Mouse (Mus musculus) midbrain, postnatal 0 days (tissue): Measurements from ENCODE around the gene Rhod. TPM values are rescaled to one million over a fixed set of nuclear protein-coding genes. Genes with fewer than 3 reads are reported as not detected.

ENCODE experiments used
- ATAC-seq: fragments of 200-750 bp; cut with Nextera tagmentation; 2 replicates; pipeline ENCODE4 v1.8.0; 2017; ENCODE audit warnings: moderate number of reproducible peaks, mild to moderate bottlenecking, moderate TSS enrichment, moderate library complexity; ENCODE audit not compliant: low FRiP score
- DNase-seq: peaks from one replicate; pipeline ENCODE4 v3.0.0-alpha.2; 2015; ENCODE audit warnings: low spot score
- H3K27ac ChIP-seq: fragments of 300-500 bp; sonication (generic); 2 replicates; pipeline ENCODE4 v1.5.1; 2014; ENCODE audit warnings: low read depth, mild to moderate bottlenecking, low read length, mixed read lengths
- H3K27me3 ChIP-seq: fragments of 300-500 bp; sonication (generic); 2 replicates; pipeline ENCODE4 v1.6.1; 2014; ENCODE audit warnings: low read length, control low read depth, mixed read lengths; ENCODE audit not compliant: insufficient read depth
- H3K36me3 ChIP-seq: fragments of 300-500 bp; sonication (generic); 2 replicates; pipeline ENCODE4 v1.6.1; 2014; ENCODE audit warnings: low read length, control low read depth, mixed read lengths; ENCODE audit not compliant: insufficient read depth
- H3K4me1 ChIP-seq: fragments of 300-500 bp; sonication (generic); 2 replicates; pipeline ENCODE4 v1.6.1; 2014; ENCODE audit warnings: mild to moderate bottlenecking, control low read depth, antibody characterized with exemption, low read length, mixed read lengths; ENCODE audit not compliant: insufficient read depth
- H3K4me2 ChIP-seq: fragments of 300-500 bp; sonication (generic); 2 replicates; pipeline ENCODE4 v1.6.1; 2014; ENCODE audit warnings: low read depth, mild to moderate bottlenecking, low read length, mixed read lengths; ENCODE audit not compliant: poor library complexity, severe bottlenecking
- H3K4me3 ChIP-seq: fragments of 300-500 bp; sonication (generic); 2 replicates; pipeline ENCODE4 v1.5.1; 2014; ENCODE audit warnings: low read depth, mild to moderate bottlenecking, low read length, moderate library complexity
- H3K9ac ChIP-seq: fragments of 300-500 bp; sonication (generic); replicated peaks from 2 replicates; pipeline ENCODE4 v1.6.1; 2014; ENCODE audit warnings: mild to moderate bottlenecking, low read length, moderate library complexity, mixed read lengths; ENCODE audit not compliant: poor library complexity, severe bottlenecking
- H3K9me3 ChIP-seq: fragments of 300-500 bp; sonication (generic); 2 replicates; pipeline ENCODE4 v1.6.1; 2016; ENCODE audit warnings: low read length, control low read depth
- CTCF ChIP-seq: IDR thresholded peaks from 2 replicates; pipeline ENCODE4 v1.5.1; 2016; ENCODE audit warnings: antibody characterized with exemption, mild to moderate bottlenecking
- WGBS: fragments of 180-500 bp; shearing (Covaris S2); extraction: QIAGEN DNeasy Blood & Tissue Kit; methylation state at CpG from one replicate; pipeline ENCODE4 v1.1.7; 2014; 5-methylcytosine and 5-hydroxymethylcytosine counted together
- polyA plus RNA-seq: library from polyadenylated mRNA; unstranded; fragments of >200 nt; fragmentation: Nextera tagmentation; extraction: Ambion mirVana; gene quantifications from 2 replicates; pipeline ENCODE4 v1.2.1, GENCODE M21; 2015
- total RNA-seq: library from RNA; depleted of rRNA; stranded (reverse); fragments of >200 nt; gene quantifications from 2 replicates; pipeline ENCODE4 v1.2.3, GENCODE M21; 2014

Gene Rhod
- total and polyA plus RNA-seq, 2 experiments from 2014 or later, result 2.7 to 6.2 TPM

- Histone ChIP-seq H3K4me1 (no peaks in the 10 kb centered on the region), H3K4me2 (no peak overlapping the region), H3K27me3 (peaks cover 4% of the 10 kb centered on the region; the same call in 1 of the 2 replicates), H3K9me3 (no peaks in the 10 kb centered on the region), H3K9ac (no peak overlapping the region), H3K27ac (no peak overlapping the region), H3K4me3 (no peak overlapping the region), H3K36me3 (no peaks in the 10 kb centered on the region)
- TF ChIP-seq CTCF, result no peak
- ATAC-seq (no peak), DNase-seq (no peak)
- 42% methylated on average over 4 of the region's 4 CpGs for WGBS
Measured at GRCm38 (mm10) chr19:4452525-4452924, 13.3 kb upstream of the Rhod start.

DNA sequence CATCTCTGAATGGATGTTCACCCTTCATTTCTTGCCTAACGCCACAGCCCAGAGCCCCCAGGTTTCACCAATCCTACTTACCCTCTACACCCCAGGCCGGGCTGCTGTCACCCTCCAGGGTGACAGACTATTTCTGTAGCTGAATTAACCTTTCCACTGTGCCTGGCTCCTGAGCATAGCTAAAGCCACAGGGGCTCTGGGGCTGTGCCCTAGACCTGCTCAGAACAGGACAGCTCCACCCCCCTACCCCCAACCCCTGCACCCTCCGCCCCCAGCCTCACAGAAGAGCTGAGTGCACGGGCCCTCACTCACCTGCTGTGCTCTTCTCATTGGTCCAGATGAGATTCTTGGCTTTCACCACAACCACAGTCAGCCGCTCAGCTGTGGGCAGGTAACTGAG is 12.7 kb upstream of the Rhod start:
- WGBS, result 20% methylated on average over 4 of the region's 5 CpGs

GRCm38 (mm10) chr19:4451098-4451497 is 11.9 kb upstream of the Rhod start:
- no peak overlapping the region for H3K9ac ChIP-seq
- no peak overlapping the region for H3K4me3 ChIP-seq
- H3K27ac ChIP-seq, result no peak overlapping the region
- 65% methylated on average over 8 of the region's 8 CpGs for whole genome bisulfite sequencing
- ATAC-seq (no peak), DNase-seq (no peak)
- H3K27me3 ChIP-seq, result no peaks in the 10 kb centered on the region
- H3K4me1 ChIP-seq, result no peaks in the 10 kb centered on the region
- H3K36me3 ChIP-seq, result no peaks in the 10 kb centered on the region
- no peaks in the 10 kb centered on the region for H3K9me3 ChIP-seq
- no peak for TF ChIP-seq CTCF
- H3K4me2 ChIP-seq, result no peak overlapping the region

More for the DNA sequence above, 12.7 kb upstream of the Rhod start:
- peaks cover 4% of the 10 kb centered on the region; the same call in 1 of the 2 replicates for H3K27me3 ChIP-seq
- ATAC-seq, result no peak
- H3K9ac ChIP-seq, result no peak overlapping the region
- no peak for TF ChIP-seq CTCF
- H3K4me3 ChIP-seq, result no peak overlapping the region
- H3K4me2 ChIP-seq, result no peak overlapping the region
- H3K4me1 ChIP-seq, result no peaks in the 10 kb centered on the region
- no peak overlapping the region for H3K27ac ChIP-seq
- no peaks in the 10 kb centered on the region for H3K9me3 ChIP-seq
- no peak for DNase-seq
- H3K36me3 ChIP-seq, result no peaks in the 10 kb centered on the region

DNA sequence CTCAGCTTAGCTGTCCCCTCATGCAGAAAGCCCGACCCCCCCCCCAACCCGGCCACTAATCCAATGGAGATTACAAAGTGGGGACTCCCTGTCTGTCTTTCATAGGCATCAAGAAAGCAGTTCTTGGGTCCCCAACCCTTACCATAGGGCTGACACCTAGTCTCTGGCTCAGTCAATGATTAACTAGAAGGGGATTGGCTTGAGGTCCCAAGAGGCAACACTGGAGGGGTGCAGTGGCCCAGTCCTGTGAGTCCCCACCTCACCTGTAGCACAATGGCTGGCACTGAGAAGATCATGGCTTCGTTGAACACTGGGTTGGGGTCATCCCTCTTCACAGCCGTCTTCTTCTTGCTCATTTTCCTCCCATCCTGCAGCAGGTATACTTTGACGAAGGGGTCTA is 11.4 kb upstream of the Rhod start:
- Histone ChIP-seq H3K27me3 (no peaks in the 10 kb centered on the region), H3K36me3 (no peaks in the 10 kb centered on the region), H3K4me2 (no peak overlapping the region), H3K4me1 (no peaks in the 10 kb centered on the region), H3K9ac (no peak overlapping the region), H3K4me3 (no peak overlapping the region), H3K27ac (no peak overlapping the region), H3K9me3 (no peaks in the 10 kb centered on the region)
- 69% methylated on average over 5 of the region's 5 CpGs for WGBS
- no peak for TF ChIP-seq CTCF
- DNase-seq (no peak), ATAC-seq (no peak)

- Histone ChIP-seq H3K36me3 (no peaks in the 10 kb centered on the region), H3K27me3 (no peaks in the 10 kb centered on the region), H3K4me3 (no peak overlapping the region), H3K4me1 (no peaks in the 10 kb centered on the region), H3K9ac (no peak overlapping the region), H3K4me2 (no peak overlapping the region), H3K27ac (no peak overlapping the region), H3K9me3 (no peaks in the 10 kb centered on the region)
- TF ChIP-seq CTCF, result no peak
- no peak for DNase-seq
- no peak for ATAC-seq
- WGBS, result 95% methylated on average over 9 of the region's 9 CpGs
Measured at GRCm38 (mm10) chr19:4449230-4449629, 10.0 kb upstream of the Rhod start.

GRCm38 (mm10) chr19:4447445-4447844 is 8.2 kb upstream of the Rhod start:
- H3K9me3 ChIP-seq, result no peaks in the 10 kb centered on the region
- no peak for TF ChIP-seq CTCF
- no peak overlapping the region for H3K4me2 ChIP-seq
- no peak overlapping the region for H3K4me3 ChIP-seq
- DNase-seq, result no peak
- no peak overlapping the region for H3K9ac ChIP-seq
- no peak overlapping the region for H3K27ac ChIP-seq
- no peaks in the 10 kb centered on the region for H3K27me3 ChIP-seq
- H3K36me3 ChIP-seq, result no peaks in the 10 kb centered on the region
- no peaks in the 10 kb centered on the region for H3K4me1 ChIP-seq
- 88% methylated on average over 9 of the region's 9 CpGs for WGBS
- ATAC-seq, result no peak
